Mouse (Mus musculus): ENCODE data around the gene Tes3-ps. TPM values are rescaled to one million over a fixed set of nuclear protein-coding genes. Genes with fewer than 3 reads are reported as not detected.

Tes3-ps gene
- polyA plus RNA-seq (2015; fragmentation: Nextera tagmentation; extraction: Ambion mirVana): 0.55 and 1.2 TPM in 2 replicates

GRCm38 (mm10) chr13:49492376-49493368, at the start of gene Tes3-ps:
Tes3-ps (plus strand) TSS chr13:49493318.
- 83% methylated on average over 6 of the region's 6 CpGs for WGBS
- ATAC-seq: no peak
- no peak within 1 kb of the TSS for H3K4me2 ChIP-seq (ENCODE audit: low read length)

DNA sequence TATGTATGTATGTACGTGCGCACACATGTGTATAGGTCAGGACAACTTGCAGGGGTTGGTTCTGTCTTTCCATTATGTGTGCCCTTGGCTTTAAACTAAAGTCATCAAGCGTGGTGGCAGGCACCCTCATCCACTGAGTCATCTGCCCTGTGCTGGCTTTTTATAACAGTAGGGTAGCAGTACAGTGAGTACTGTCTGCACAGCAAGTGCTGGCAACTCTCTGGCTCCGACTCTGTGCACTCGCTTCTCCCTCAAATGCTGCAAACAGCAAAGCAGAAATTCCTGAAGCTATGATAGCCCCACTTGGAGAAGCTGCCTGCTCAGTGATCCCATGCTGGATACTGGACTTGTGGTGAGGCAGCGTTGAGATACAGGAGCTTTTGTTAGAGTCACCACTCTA, 48.7 kb upstream of the Tes3-ps start:
- 98% methylated on average over 6 of the region's 6 CpGs for whole genome bisulfite sequencing
- Histone ChIP-seq H3K4me1 (ENCODE audit: control insufficient read depth, insufficient read depth, low read depth, low read length) (no peaks in the 10 kb centered on the region), H3K9me3 (ENCODE audit: control insufficient read depth, low read length) (no peaks in the 10 kb centered on the region), H3K36me3 (ENCODE audit: control insufficient read depth, insufficient read depth, low read length) (peaks cover 7% of the 10 kb centered on the region; the same call in 1 of the 2 replicates), H3K27ac (ENCODE audit: low read depth, low read length) (no peak overlapping the region), H3K9ac (ENCODE audit: low read depth, low read length) (no peak overlapping the region), H3K4me3 (ENCODE audit: low read length) (no peak overlapping the region), H3K4me2 (ENCODE audit: low read length) (no peak overlapping the region), H3K27me3 (replicated peaks; ENCODE audit: control insufficient read depth, insufficient read depth, low read length) (no peaks in the 10 kb centered on the region)
- ATAC-seq: no peak

More at GRCm38 (mm10) chr13:49492376-49493368, at the start of gene Tes3-ps:
- H3K27me3 ChIP-seq (replicated peaks; ENCODE audit: control insufficient read depth, insufficient read depth, low read length): no peaks in the 10 kb centered on the region
- no peak within 1 kb of the TSS for H3K27ac ChIP-seq (ENCODE audit: low read depth, low read length)
- H3K9ac ChIP-seq (ENCODE audit: low read depth, low read length): no peak within 1 kb of the TSS
- no peaks in the 10 kb centered on the region for H3K36me3 ChIP-seq (ENCODE audit: control insufficient read depth, insufficient read depth, low read length)
- H3K4me1 ChIP-seq (ENCODE audit: control insufficient read depth, insufficient read depth, low read depth, low read length): no peaks in the 10 kb centered on the region
- H3K9me3 ChIP-seq (ENCODE audit: control insufficient read depth, low read length): no peaks in the 10 kb centered on the region
- H3K4me3 ChIP-seq (ENCODE audit: low read length): no peak within 1 kb of the TSS

GRCm38 (mm10) chr13:49449318-49449749, 43.8 kb upstream of the Tes3-ps start:
- H3K36me3 ChIP-seq (ENCODE audit: control insufficient read depth, insufficient read depth, low read length): peaks cover 7% of the 10 kb centered on the region
- 37% methylated on average over 5 of the region's 5 CpGs for WGBS

DNA sequence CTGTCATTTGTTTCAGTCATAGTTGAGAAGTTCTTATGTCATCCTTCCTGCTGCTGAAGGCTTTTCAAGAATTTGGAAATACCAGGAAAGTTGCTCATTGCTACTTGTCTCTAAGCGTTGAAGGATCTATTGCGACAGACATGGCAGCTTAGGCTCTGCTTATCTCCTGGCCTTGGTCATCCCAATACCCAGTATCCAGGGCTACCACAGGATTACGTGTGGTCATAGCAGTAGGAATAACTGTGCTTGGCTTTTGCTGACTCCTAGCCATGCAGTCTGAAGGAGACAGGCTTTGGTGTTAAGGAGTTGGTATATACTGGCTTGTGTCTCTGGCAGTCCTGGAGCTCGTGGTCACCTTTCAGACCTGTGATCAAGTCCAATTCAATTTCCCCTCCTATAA, 32.8 kb upstream of the Tes3-ps start:
- Histone ChIP-seq H3K4me1 (ENCODE audit: control insufficient read depth, insufficient read depth, low read depth, low read length) (no peaks in the 10 kb centered on the region), H3K27ac (ENCODE audit: low read depth, low read length) (0 out of 2 replicates have a peak overlapping the region, but pooled peaks have one; percentile 4), H3K27me3 (replicated peaks; ENCODE audit: control insufficient read depth, insufficient read depth, low read length) (no peaks in the 10 kb centered on the region), H3K36me3 (ENCODE audit: control insufficient read depth, insufficient read depth, low read length) (peaks cover 20% of the 10 kb centered on the region), H3K4me2 (ENCODE audit: low read length) (no peak overlapping the region), H3K9me3 (ENCODE audit: control insufficient read depth, low read length) (no peaks in the 10 kb centered on the region), H3K4me3 (ENCODE audit: low read length) (no peak overlapping the region), H3K9ac (ENCODE audit: low read depth, low read length) (no peak overlapping the region)
- ATAC-seq: no peak
- 96% methylated on average over 4 of the region's 4 CpGs for WGBS

More at GRCm38 (mm10) chr13:49449318-49449749, 43.8 kb upstream of the Tes3-ps start:
- Histone ChIP-seq H3K27ac (ENCODE audit: low read depth, low read length) (no peak overlapping the region), H3K9ac (ENCODE audit: low read depth, low read length) (no peak overlapping the region), H3K4me2 (ENCODE audit: low read length) (no peak overlapping the region), H3K27me3 (replicated peaks; ENCODE audit: control insufficient read depth, insufficient read depth, low read length) (no peaks in the 10 kb centered on the region), H3K4me1 (ENCODE audit: control insufficient read depth, insufficient read depth, low read depth, low read length) (no peaks in the 10 kb centered on the region), H3K9me3 (ENCODE audit: control insufficient read depth, low read length) (no peaks in the 10 kb centered on the region), H3K4me3 (ENCODE audit: low read length) (no peak overlapping the region)
- ATAC-seq: peak; percentile 93

GRCm38 (mm10) chr13:49460692-49461414, 32.3 kb upstream of the Tes3-ps start:
- ATAC-seq: 0 out of 2 replicates have a peak, but pooled peaks have one; percentile 63
- H3K27ac ChIP-seq (ENCODE audit: low read depth, low read length): 0 out of 2 replicates have a peak overlapping the region, but pooled peaks have one; percentile 42
- peaks cover 20% of the 10 kb centered on the region for H3K36me3 ChIP-seq (ENCODE audit: control insufficient read depth, insufficient read depth, low read length)
- H3K27me3 ChIP-seq (replicated peaks; ENCODE audit: control insufficient read depth, insufficient read depth, low read length): no peaks in the 10 kb centered on the region
- H3K4me1 ChIP-seq (ENCODE audit: control insufficient read depth, insufficient read depth, low read depth, low read length): no peaks in the 10 kb centered on the region
- H3K9me3 ChIP-seq (ENCODE audit: control insufficient read depth, low read length): no peaks in the 10 kb centered on the region
- H3K9ac ChIP-seq (ENCODE audit: low read depth, low read length): no peak overlapping the region
- 78% methylated on average over 5 of the region's 5 CpGs for WGBS
- H3K4me2 ChIP-seq (ENCODE audit: low read length): no peak overlapping the region
- H3K4me3 ChIP-seq (ENCODE audit: low read length): no peak overlapping the region

DNA sequence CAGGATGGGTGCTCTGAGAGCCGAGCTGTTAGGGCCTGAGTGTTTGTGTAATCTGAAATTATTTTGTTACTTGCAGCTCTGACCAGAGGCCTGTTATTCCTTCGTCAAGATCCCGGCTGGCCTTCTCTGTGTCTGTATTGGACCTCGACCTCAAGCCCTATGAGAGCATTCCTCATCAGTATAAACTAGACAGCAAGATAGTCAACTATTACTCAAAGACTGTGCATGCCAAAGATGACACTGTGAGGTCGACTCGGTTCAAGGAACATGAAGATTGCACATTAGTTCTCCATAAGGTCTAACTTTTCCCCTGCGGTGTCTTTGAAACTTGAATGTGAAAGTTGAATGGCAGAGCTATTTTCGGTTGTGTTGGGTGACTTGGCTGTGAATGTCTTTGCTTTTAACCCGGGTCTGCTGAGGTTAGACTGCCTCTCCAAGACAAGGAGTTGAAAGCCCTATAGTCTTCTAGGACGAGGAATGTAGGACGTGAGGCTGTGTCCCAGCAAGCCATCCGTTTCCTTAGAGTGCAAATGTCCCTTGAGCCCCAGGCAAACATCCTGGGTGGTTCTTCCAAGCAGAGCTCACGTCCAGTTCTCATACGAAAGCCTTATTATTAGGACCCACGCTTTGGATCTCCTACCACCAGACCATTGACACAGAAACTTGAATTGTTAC, 31.5 kb upstream of the Tes3-ps start:
- Histone ChIP-seq H3K27me3 (replicated peaks; ENCODE audit: control insufficient read depth, insufficient read depth, low read length) (no peaks in the 10 kb centered on the region), H3K27ac (ENCODE audit: low read depth, low read length) (0 out of 2 replicates have a peak overlapping the region, but pooled peaks have one; percentile 42), H3K9ac (ENCODE audit: low read depth, low read length) (no peak overlapping the region), H3K36me3 (ENCODE audit: control insufficient read depth, insufficient read depth, low read length) (peaks cover 20% of the 10 kb centered on the region), H3K4me1 (ENCODE audit: control insufficient read depth, insufficient read depth, low read depth, low read length) (no peaks in the 10 kb centered on the region), H3K4me2 (ENCODE audit: low read length) (no peak overlapping the region), H3K4me3 (ENCODE audit: low read length) (no peak overlapping the region), H3K9me3 (ENCODE audit: control insufficient read depth, low read length) (no peaks in the 10 kb centered on the region)
- no peak for ATAC-seq
- 65% methylated on average over 15 of the region's 15 CpGs for WGBS

- no peaks in the 10 kb centered on the region for H3K27me3 ChIP-seq (replicated peaks; ENCODE audit: control insufficient read depth, insufficient read depth, low read length)
- no peaks in the 10 kb centered on the region for H3K9me3 ChIP-seq (ENCODE audit: control insufficient read depth, low read length)
- no peak overlapping the region for H3K27ac ChIP-seq (ENCODE audit: low read depth, low read length)
- H3K9ac ChIP-seq (ENCODE audit: low read depth, low read length): no peak overlapping the region
- peaks cover 20% of the 10 kb centered on the region for H3K36me3 ChIP-seq (ENCODE audit: control insufficient read depth, insufficient read depth, low read length)
- no peak overlapping the region for H3K4me2 ChIP-seq (ENCODE audit: low read length)
- no peaks in the 10 kb centered on the region for H3K4me1 ChIP-seq (ENCODE audit: control insufficient read depth, insufficient read depth, low read depth, low read length)
- WGBS: 96% methylated on average over 2 of the region's 2 CpGs
- ATAC-seq: no peak
- H3K4me3 ChIP-seq (ENCODE audit: low read length): no peak overlapping the region
Measured at GRCm38 (mm10) chr13:49462921-49463320, 30.2 kb upstream of the Tes3-ps start.

DNA sequence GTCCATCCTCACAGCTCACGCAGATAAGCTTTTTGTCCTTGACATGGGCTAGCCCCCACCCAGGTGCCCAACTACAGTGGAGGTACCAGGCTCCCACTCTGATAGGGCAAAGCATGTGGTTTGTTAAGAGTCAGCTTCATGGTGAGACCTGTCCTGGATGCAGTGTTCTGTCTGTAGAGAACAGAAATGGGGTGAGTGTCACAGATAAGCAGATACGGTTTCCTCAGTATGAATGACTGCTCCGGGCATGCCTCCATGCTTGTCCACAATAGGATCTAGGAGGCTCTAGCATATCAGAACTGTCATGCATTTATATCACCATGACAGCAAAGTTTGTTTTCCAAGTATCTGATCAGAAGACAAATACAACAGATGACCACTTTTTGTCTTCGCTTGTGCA, 27.2 kb upstream of the Tes3-ps start:
- Histone ChIP-seq H3K4me1 (ENCODE audit: control insufficient read depth, insufficient read depth, low read depth, low read length) (no peaks in the 10 kb centered on the region), H3K27me3 (replicated peaks; ENCODE audit: control insufficient read depth, insufficient read depth, low read length) (no peaks in the 10 kb centered on the region), H3K9me3 (ENCODE audit: control insufficient read depth, low read length) (no peaks in the 10 kb centered on the region), H3K9ac (ENCODE audit: low read depth, low read length) (no peak overlapping the region), H3K27ac (ENCODE audit: low read depth, low read length) (no peak overlapping the region), H3K4me3 (ENCODE audit: low read length) (no peak overlapping the region), H3K4me2 (ENCODE audit: low read length) (no peak overlapping the region), H3K36me3 (ENCODE audit: control insufficient read depth, insufficient read depth, low read length) (peaks cover 20% of the 10 kb centered on the region)
- no peak for ATAC-seq
- WGBS: 93% methylated on average over 4 of the region's 4 CpGs
